Mouse (Mus musculus) gastrocnemius, postnatal 36 days (tissue): ENCODE results near the gene Dolpp1. TPM values are rescaled to one million over a fixed set of nuclear protein-coding genes. Genes with fewer than 3 reads are reported as not detected.

Source experiments
- DNase-seq, 2 experiments: peaks; one replicate each; pipeline ENCODE4 v3.0.0; 2022
- intact Hi-C: fragments of 180-260 bp; cut with DNase I; formaldehyde crosslinking; loops from one replicate; pipeline ENCODE4 v1.15.1; 2025
- microRNA-seq, 2 experiments: library from miRNA; unstranded; fragments of <30 nt; microRNA quantifications; one replicate each; pipeline ENCODE4 v1.2.0; 2021
- total RNA-seq, 2 experiments: library from RNA; stranded (reverse); gene quantifications; 2 replicates each; pipeline ENCODE4 v1.2.3; 2021

Gene Dolpp1
- total RNA-seq, 2 experiments from 2014 or later: 5.5 to 6.7 TPM

DNA sequence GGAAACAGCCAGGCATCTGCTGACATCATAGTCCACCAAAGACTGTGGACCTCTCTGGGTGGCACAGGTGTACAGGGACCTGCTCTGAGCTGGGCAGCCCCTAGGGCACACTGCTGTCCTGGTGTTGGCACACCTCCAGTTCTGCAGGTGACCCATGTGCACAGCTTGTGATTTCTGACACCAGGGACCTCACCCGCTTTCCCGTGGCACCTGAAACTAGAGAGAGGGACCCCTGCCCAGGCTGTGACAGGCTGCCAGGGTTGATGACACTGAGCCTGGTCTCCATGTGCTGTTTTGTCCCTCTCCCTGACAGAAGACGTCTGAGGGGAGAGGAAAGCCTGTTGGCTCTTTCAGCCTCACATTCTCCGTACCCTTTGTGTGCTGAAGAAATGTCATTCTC is 45.7 kb downstream of the Dolpp1 start:
- no peak for DNase-seq
- intact Hi-C loops: loop anchor here (5.0 kb wide), 2 partner anchors 160 to 495 kb away; partner anchors contain the start of gene Cstad

DNA sequence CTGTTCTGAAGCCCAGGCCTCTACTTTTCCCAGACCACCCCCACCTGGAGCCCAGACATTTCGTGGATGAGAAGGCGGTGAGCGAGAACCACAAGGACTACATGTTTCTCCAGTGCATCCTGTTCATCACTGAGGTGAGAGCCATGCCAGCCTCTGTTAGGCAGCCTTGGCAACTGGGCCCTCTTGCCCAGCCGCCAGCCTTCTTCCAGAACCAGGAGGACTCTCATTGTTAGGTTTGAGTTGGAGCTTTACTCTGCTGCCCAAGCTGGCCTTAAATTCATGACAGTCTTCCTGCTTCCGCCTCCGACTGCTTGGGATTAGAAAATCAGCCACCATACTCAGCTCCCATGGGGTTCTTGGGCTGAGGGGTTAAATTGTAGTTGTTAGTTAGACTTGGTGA is 47.6 kb downstream of the Dolpp1 start:
- intact Hi-C loops: loop anchor here (2.0 to 5.0 kb wide), 4 partner anchors 33 to 493 kb away; partner anchors contain the start of gene Cstad
- DNase-seq: no peak

- intact Hi-C loops: loop anchor here (2.0 to 5.0 kb wide), 2 partner anchors 33 to 272 kb away; no protein-coding TSS in a partner anchor
- DNase-seq: no peak
Measured at GRCm38 (mm10) chr2:30440211-30440700, 48.2 kb downstream of the Dolpp1 start.

- DNase-seq: peak; percentile 51 to 74
- intact Hi-C loops: loop anchor here (2.0 to 5.0 kb wide), 2 partner anchors 32 to 271 kb away; no protein-coding TSS in a partner anchor
Measured at GRCm38 (mm10) chr2:30440701-30441517, 48.9 kb downstream of the Dolpp1 start.

- intact Hi-C loops: loop anchor here (2.0 to 5.0 kb wide), 2 partner anchors 31 to 270 kb away; no protein-coding TSS in a partner anchor
- peak; percentile 70 to 84 for DNase-seq
Measured at GRCm38 (mm10) chr2:30441518-30442497, 49.8 kb downstream of the Dolpp1 start.

DNA sequence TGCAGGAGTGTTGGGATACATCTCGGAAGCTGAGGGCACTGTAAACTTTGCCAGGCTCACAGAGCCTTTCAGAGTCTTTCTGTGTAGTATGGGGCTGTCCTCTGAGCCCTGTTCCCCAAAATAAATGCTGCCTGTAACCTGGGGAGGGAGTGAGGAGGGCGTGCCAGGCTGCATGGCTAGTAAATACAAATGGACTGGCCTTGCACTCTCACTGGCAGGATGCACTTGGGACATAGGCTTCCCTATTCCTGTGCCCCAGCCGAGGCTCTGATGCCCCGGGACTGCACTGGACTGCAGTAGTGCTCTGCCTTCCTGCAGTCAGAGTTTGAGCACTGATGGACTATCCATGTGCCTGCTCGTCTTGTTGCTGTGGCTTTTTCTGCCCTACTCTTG is 50.4 kb downstream of the Dolpp1 start:
- intact Hi-C loops: loop anchor here (5.0 kb wide), 1 partner anchor 270 kb away; no protein-coding TSS in a partner anchor
- no peak for DNase-seq

- intact Hi-C loops: loop anchor here (5.0 kb wide), 1 partner anchor 269 kb away; no protein-coding TSS in a partner anchor
- no peak for DNase-seq
Measured at GRCm38 (mm10) chr2:30443281-30443680, 51.2 kb downstream of the Dolpp1 start.

- intact Hi-C loops: loop anchor here (5.0 kb wide), 1 partner anchor 268 kb away; no protein-coding TSS in a partner anchor
- no peak for DNase-seq
Measured at GRCm38 (mm10) chr2:30444006-30444405, 52.0 kb downstream of the Dolpp1 start.

DNA sequence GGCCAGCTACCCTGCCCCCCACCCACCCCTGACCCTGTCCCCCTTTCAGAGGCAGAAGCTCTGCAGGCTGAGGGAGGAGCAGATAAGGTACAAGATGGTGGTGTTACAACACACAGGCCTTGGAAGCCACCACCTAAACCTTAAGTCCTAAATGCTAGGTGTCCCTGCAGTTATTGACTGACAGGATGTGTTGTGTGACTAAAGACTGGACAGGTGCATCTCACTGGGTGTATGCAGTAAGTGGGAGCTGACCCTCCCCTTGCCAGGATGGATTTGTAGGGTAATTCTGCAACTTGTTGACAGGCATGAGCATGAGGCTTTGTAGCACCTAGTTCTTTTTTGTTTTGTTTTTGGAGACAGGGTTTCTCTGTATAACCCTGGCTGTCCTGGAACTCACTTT is 52.4 kb downstream of the Dolpp1 start:
- no peak for DNase-seq
- intact Hi-C loops: loop anchor here (5.0 kb wide), 1 partner anchor 268 kb away; no protein-coding TSS in a partner anchor

DNA sequence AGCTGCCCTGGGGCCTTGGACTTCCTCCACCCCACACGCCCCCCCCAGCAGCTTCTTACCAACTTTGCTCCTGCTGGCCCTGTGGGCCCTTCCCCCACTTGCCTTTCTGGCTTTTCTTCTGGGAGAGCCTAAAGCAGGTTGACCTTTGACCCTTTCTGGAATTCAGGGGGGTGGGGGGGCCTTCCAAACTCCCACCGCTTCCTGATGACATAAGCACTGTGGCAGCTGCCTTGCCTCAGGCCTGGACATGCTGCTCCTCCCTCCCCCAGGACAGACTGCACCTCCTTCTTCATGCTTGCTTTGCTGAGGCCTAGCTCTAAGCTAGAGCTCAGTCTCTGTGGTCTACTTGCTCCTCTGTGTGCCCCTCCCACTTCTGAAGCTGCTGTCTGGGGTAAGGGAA is 53.3 kb downstream of the Dolpp1 start:
- intact Hi-C loops: no loop called here
- DNase-seq: no peak

- DNase-seq: peak in 1 of 2 experiments; percentile 41
- intact Hi-C loops: no loop called here
Measured at GRCm38 (mm10) chr2:30446891-30447826, 55.1 kb downstream of the Dolpp1 start.

GRCm38 (mm10) chr2:30448371-30448770 is 56.3 kb downstream of the Dolpp1 start:
- intact Hi-C loops: no loop called here
- DNase-seq: no peak

Small RNA genes within 50 kb of the gene (microRNA-seq; reads per million reads assigned to microRNA genes)
- 0 reads per million in 2 experiments for gene Gm47292

Other genes starting within 250 kb of the Dolpp1 start
- 10 to 100 TPM; 51.4 to 54.6 TPM for gene Endog, start 220.8 kb upstream of the Dolpp1 start, total RNA-seq
- 1 to 10 TPM; 4.5 to 4.8 TPM for gene Spout1, start 213.8 kb upstream of the Dolpp1 start, total RNA-seq
- gene Kyat1, start 186.4 kb upstream of the Dolpp1 start, total RNA-seq: 10 to 100 TPM; 26.8 to 29.5 TPM
- 10 to 100 TPM; 18.5 to 19.8 TPM for gene Lrrc8a, start 154.5 kb upstream of the Dolpp1 start, total RNA-seq
- gene Gm28035, start 151.7 kb upstream of the Dolpp1 start, total RNA-seq: 1 to 10 TPM in 1 of 2 experiments, under 1 TPM in 1; 0.99 to 2.0 TPM
- gene Phyhd1, start 126.1 kb upstream of the Dolpp1 start, total RNA-seq: 10 to 100 TPM; 18.6 to 20.1 TPM
- gene Gm28038, start 111.2 kb upstream of the Dolpp1 start, total RNA-seq: not detected
- gene Dolk, start 105.9 kb upstream of the Dolpp1 start, total RNA-seq: 10 to 100 TPM; 20.9 to 21.2 TPM
- 1 to 10 TPM; 6.9 to 9.1 TPM for gene Nup188, start 105.9 kb upstream of the Dolpp1 start, total RNA-seq
- 10 to 100 TPM; 16.3 to 17.6 TPM for gene Sh3glb2, start 32.9 kb upstream of the Dolpp1 start, total RNA-seq
- gene Miga2, start 28.0 kb upstream of the Dolpp1 start, total RNA-seq: 10 to 100 TPM; 15.5 to 19.6 TPM
- gene Crat, start 23.6 kb downstream of the Dolpp1 start, total RNA-seq: 100 to 1,000 TPM; 356 to 381 TPM
- gene Ptpa, start 23.8 kb downstream of the Dolpp1 start, total RNA-seq: 10 to 100 TPM; 55.1 to 58.9 TPM
- 1 to 10 TPM; 1.7 TPM for gene Ier5l, start 82.0 kb downstream of the Dolpp1 start, total RNA-seq
- gene Cstad, start 202.8 kb downstream of the Dolpp1 start, total RNA-seq: 1 to 10 TPM; 2.5 to 3.4 TPM